Mouse (Mus musculus): ENCODE results near the gene Tmem131l. TPM values are rescaled to one million over a fixed set of nuclear protein-coding genes. Genes with fewer than 3 reads are reported as not detected.

Gene Tmem131l
- total RNA-seq, 1 experiment from 2014 or later: 44.3 TPM

GRCm38 (mm10) chr3:84021217-84022200 lies 18.5 kb downstream of the Tmem131l start:
- ATAC-seq (replicated peaks; ENCODE audit: low read depth, poor library complexity, severe bottlenecking): no peak

- no peak for ATAC-seq (replicated peaks; ENCODE audit: low read depth, poor library complexity, severe bottlenecking)
Observed at GRCm38 (mm10) chr3:84020528-84020927, 19.4 kb downstream of the Tmem131l start.

GRCm38 (mm10) chr3:84015484-84016016 lies 24.4 kb downstream of the Tmem131l start:
- ATAC-seq (replicated peaks; ENCODE audit: low read depth, poor library complexity, severe bottlenecking): no peak

GRCm38 (mm10) chr3:84010995-84011663 lies 28.8 kb downstream of the Tmem131l start:
- no peak for ATAC-seq (replicated peaks; ENCODE audit: low read depth, poor library complexity, severe bottlenecking)

- peak; percentile 57; the same call in 1 of the 2 replicates for ATAC-seq (replicated peaks; ENCODE audit: low read depth, poor library complexity, severe bottlenecking)
Observed at GRCm38 (mm10) chr3:84005989-84006388, 34.0 kb downstream of the Tmem131l start.

- ATAC-seq (replicated peaks; ENCODE audit: low read depth, poor library complexity, severe bottlenecking): no peak
Observed at GRCm38 (mm10) chr3:84004330-84005090, 35.5 kb downstream of the Tmem131l start.

GRCm38 (mm10) chr3:84002433-84003090 lies 37.4 kb downstream of the Tmem131l start:
- ATAC-seq (replicated peaks; ENCODE audit: low read depth, poor library complexity, severe bottlenecking): no peak

GRCm38 (mm10) chr3:83997563-83997962 lies 42.4 kb downstream of the Tmem131l start:
- ATAC-seq (replicated peaks; ENCODE audit: low read depth, poor library complexity, severe bottlenecking): no peak

- no peak for ATAC-seq (replicated peaks; ENCODE audit: low read depth, poor library complexity, severe bottlenecking)
Observed at GRCm38 (mm10) chr3:83997036-83997435, 42.9 kb downstream of the Tmem131l start.

GRCm38 (mm10) chr3:83996086-83996485 lies 43.9 kb downstream of the Tmem131l start:
- no peak for ATAC-seq (replicated peaks; ENCODE audit: low read depth, poor library complexity, severe bottlenecking)

GRCm38 (mm10) chr3:83995254-83995830 lies 44.6 kb downstream of the Tmem131l start:
- peak; percentile 34; the same call in 1 of the 2 replicates for ATAC-seq (replicated peaks; ENCODE audit: low read depth, poor library complexity, severe bottlenecking)

GRCm38 (mm10) chr3:83994217-83994839 lies 45.6 kb downstream of the Tmem131l start:
- ATAC-seq (replicated peaks; ENCODE audit: low read depth, poor library complexity, severe bottlenecking): no peak

GRCm38 (mm10) chr3:83993089-83993516 lies 46.9 kb downstream of the Tmem131l start:
- no peak for ATAC-seq (replicated peaks; ENCODE audit: low read depth, poor library complexity, severe bottlenecking)

- peak; percentile 40 for ATAC-seq (replicated peaks; ENCODE audit: low read depth, poor library complexity, severe bottlenecking)
Observed at GRCm38 (mm10) chr3:83991691-83992524, 48.1 kb downstream of the Tmem131l start.

GRCm38 (mm10) chr3:83988214-83988613 lies 51.8 kb downstream of the Tmem131l start:
- no peak for ATAC-seq (replicated peaks; ENCODE audit: low read depth, poor library complexity, severe bottlenecking)

GRCm38 (mm10) chr3:83987533-83988112 lies 52.4 kb downstream of the Tmem131l start:
- ATAC-seq (replicated peaks; ENCODE audit: low read depth, poor library complexity, severe bottlenecking): no peak

GRCm38 (mm10) chr3:83986740-83987139 lies 53.2 kb downstream of the Tmem131l start:
- no peak for ATAC-seq (replicated peaks; ENCODE audit: low read depth, poor library complexity, severe bottlenecking)
